Mouse (Mus musculus): ENCODE results near the gene Nfs1. TPM values are rescaled to one million over a fixed set of nuclear protein-coding genes. Genes with fewer than 3 reads are reported as not detected.

Nfs1 gene
- 10 to 100 TPM; 55.4 to 63.2 TPM for polyA plus RNA-seq (2017; shearing (Covaris generic))

DNA sequence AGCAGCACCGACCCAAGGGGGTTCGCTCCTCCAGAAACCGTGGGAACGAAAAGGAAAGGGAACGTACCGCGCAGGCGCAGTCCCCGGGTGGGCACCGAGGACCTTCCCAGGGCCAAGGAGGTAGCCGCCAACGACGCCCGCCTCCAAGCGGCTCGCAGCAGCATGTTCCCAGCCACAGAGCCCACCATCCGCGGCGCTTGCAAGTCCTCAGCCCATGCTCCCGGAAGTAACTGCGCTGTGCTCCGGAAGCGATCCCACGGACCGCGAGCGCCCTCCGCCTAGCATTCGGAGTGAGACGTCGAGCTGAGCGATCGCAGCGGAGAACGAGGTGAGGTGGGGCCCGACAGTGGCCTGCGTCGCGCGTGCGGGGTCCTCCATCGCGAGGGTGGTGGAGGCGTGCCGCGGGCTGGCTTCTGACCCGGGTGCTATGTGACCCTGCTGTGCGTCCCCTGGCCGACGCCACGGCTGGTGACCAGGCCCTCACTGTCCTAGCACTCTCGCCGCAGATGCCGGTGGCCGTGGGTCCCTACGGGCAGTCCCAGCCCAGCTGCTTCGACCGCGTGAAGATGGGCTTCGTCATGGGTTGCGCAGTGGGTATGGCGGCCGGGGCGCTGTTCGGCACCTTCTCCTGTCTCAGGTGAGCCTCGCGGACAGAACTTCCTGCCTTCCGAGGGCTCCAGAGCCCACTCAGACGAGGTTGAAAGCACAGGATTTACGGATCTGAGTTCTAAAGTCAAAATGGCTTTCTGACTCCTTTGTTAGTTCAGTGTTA lies at the start of gene Nfs1, which contains the start of gene Romo1:
Gene Nfs1 (minus strand): TSS at position 234 of the 772 bp plus-strand sequence.
Gene Romo1 (plus strand): TSS at position 87 of the 772 bp plus-strand sequence.

GRCm38 (mm10) chr2:156180094-156180821 lies 36.3 kb upstream of the Nfs1 start, which contains the start of gene Rbm39:
TSS of gene Rbm39 (minus strand) at chr2:156180238.

DNA sequence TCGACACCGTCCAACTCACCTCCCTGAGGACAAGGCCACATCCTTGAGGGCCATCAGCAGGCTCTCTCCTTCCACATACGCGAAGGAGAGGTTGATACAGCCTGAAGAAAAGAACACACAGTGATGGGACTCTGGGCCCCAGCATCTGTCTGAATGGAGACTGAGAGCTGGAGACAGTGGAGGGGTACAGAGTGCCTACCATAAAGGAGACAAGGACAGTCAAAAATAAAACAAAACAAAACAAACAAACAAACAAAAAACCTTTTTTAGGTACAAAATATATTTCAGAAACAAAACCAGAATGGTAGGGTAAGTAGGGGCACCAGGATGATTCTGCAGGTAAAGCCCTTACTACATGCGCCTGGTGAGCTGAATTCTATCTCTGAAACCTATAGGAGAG lies 17.0 kb downstream of the Nfs1 start, which contains the start of gene Gm28036:
Gene Gm28036 (minus strand): TSS at position 101 of the 400 bp plus-strand sequence.

GRCm38 (mm10) chr2:156111358-156112079 lies 32.5 kb downstream of the Nfs1 start, which contains the start of the genes Cpne1 and Rbm12:
TSS of gene Cpne1 (minus strand) at chr2:156111965.
TSS of gene Rbm12 (minus strand) at chr2:156111978.

Other genes starting within 250 kb of the Nfs1 start
- 10 to 100 TPM; 26.6 to 30.4 TPM for gene Uqcc1, start 213.9 kb downstream of the Nfs1 start, polyA plus RNA-seq (2017; shearing (Covaris generic))
- gene Gm15557, start 203.5 kb downstream of the Nfs1 start, polyA plus RNA-seq (2017; shearing (Covaris generic)): not detected
- not detected for gene Gdf5, start 198.8 kb downstream of the Nfs1 start, polyA plus RNA-seq (2017; shearing (Covaris generic))
- gene Cep250, start 187.7 kb downstream of the Nfs1 start, polyA plus RNA-seq (2017; shearing (Covaris generic)): 10 to 100 TPM; 23.8 to 46.7 TPM
- gene 6430550D23Rik, start 136.2 kb downstream of the Nfs1 start, polyA plus RNA-seq (2017; shearing (Covaris generic)): 1 to 10 TPM; 1.4 to 2.1 TPM
- gene Ergic3, start 136.1 kb downstream of the Nfs1 start, polyA plus RNA-seq (2017; shearing (Covaris generic)): 100 to 1,000 TPM; 132 to 136 TPM
- gene Fer1l4, start 91.2 kb downstream of the Nfs1 start, polyA plus RNA-seq (2017; shearing (Covaris generic)): under 1 TPM in 1 of 2 experiments, not detected in 1; 0.11 TPM
- gene Spag4, start 79.0 kb downstream of the Nfs1 start, polyA plus RNA-seq (2017; shearing (Covaris generic)): under 1 TPM; 0.27 to 0.60 TPM
- gene Cpne1, start 32.2 kb downstream of the Nfs1 start, polyA plus RNA-seq (2017; shearing (Covaris generic)): 100 to 1,000 TPM in 1 of 2 experiments, 10 to 100 TPM in 1; 99.2 to 101 TPM
- 10 to 100 TPM; 22.7 to 30.1 TPM for gene Rbm12, start 32.2 kb downstream of the Nfs1 start, polyA plus RNA-seq (2017; shearing (Covaris generic))
- gene Gm28036, start 17.1 kb downstream of the Nfs1 start, polyA plus RNA-seq (2017; shearing (Covaris generic)): 10 to 100 TPM; 14.5 to 20.1 TPM
- gene Romo1, start 147 bp downstream of the Nfs1 start, polyA plus RNA-seq (2017; shearing (Covaris generic)): 100 to 1,000 TPM; 177 to 202 TPM
- gene Rbm39, start 36.1 kb upstream of the Nfs1 start, polyA plus RNA-seq (2017; shearing (Covaris generic)): 100 to 1,000 TPM; 791 to 895 TPM
- 10 to 100 TPM; 53.5 to 76.8 TPM for gene Phf20, start 52.3 kb upstream of the Nfs1 start, polyA plus RNA-seq (2017; shearing (Covaris generic))
- 1 to 10 TPM; 3.8 to 4.1 TPM for gene Cnbd2, start 168.1 kb upstream of the Nfs1 start, polyA plus RNA-seq (2017; shearing (Covaris generic))
- 100 to 1,000 TPM; 151 to 181 TPM for gene Scand1, start 168.5 kb upstream of the Nfs1 start, polyA plus RNA-seq (2017; shearing (Covaris generic))